Mouse (Mus musculus) gastrocnemius, postnatal 4 days (tissue): ENCODE measurements around the gene Dis3. TPM values are rescaled to one million over a fixed set of nuclear protein-coding genes. Genes with fewer than 3 reads are reported as not detected.
"Not testable (repeated sequence)": the region's sequence is repeated elsewhere in the genome, so short reads cannot be mapped to it uniquely, and the experiment has no call there.

Source experiments
- DNase-seq, 2 experiments: peaks; one replicate each; pipeline ENCODE4 v3.0.0; 2021 to 2022; ENCODE audit warnings: low spot score in 2 of 2, mixed read lengths in 2 of 2
- total RNA-seq, 2 experiments: library from RNA; stranded (reverse); gene quantifications; 2 replicates each; pipeline ENCODE4 v1.2.3; 2021

The Dis3 gene
- total RNA-seq, 2 experiments from 2014 or later, result 25.8 to 26.4 TPM

DNA sequence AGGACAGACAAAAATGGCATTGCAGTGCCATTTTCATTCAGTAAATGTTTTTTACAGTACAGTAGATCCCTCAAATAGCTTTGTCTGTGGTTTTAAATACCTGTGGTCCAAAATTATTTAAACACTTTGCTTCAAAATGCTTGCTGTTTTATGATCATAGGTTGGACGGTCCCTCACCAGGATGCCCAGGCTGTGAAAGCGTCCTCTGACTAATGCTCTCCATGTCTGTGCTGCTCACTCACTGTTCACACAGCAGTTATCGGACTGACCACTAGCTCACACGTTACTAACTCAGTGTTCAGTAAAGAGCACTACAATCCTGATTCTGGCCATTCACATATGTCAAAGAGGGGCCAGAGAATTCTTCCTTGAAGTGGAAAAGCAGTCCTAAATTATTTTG lies 28.4 kb downstream of the Dis3 start:
- no peak for DNase-seq

DNA sequence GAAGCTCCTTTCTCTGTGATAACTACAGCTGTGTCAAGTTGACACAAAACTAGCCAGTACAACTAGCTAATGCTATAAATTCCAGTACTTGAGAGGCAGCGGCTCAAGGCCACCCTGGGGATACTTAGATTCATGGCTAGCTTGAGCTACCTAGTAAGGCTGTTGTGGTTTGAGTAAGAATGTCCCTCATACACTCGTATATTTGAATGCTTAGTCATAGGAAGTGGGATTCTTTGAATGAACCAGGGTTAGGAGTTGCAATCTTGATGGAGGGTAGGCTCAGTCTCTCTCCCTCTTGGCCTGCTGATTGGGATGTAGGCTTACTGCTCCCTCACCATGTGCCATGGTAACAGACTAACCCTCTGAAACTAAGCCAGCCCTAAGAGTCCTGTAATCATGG lies 36.5 kb downstream of the Dis3 start:
- no peak for DNase-seq

DNA sequence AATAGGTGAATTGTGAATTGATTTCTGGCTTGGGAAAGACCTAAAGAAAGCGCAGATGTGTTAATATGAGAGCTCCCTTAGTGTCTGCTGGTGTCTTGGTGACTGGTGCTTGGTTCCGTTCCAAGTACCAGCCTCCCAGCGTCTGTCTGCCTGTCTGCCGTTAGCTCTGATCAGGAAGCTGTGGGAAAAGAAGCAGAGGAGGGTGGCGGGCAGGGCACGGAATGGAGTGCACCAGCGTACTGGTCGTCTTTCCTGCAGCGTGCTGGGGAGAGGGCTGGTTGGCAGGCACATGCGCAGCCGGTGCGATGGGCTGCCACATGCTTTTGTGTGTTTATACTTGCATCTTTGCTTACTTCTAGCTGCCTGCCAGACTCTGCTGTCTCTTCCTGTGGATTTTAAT lies 39.0 kb downstream of the Dis3 start:
- no peak for DNase-seq

DNA sequence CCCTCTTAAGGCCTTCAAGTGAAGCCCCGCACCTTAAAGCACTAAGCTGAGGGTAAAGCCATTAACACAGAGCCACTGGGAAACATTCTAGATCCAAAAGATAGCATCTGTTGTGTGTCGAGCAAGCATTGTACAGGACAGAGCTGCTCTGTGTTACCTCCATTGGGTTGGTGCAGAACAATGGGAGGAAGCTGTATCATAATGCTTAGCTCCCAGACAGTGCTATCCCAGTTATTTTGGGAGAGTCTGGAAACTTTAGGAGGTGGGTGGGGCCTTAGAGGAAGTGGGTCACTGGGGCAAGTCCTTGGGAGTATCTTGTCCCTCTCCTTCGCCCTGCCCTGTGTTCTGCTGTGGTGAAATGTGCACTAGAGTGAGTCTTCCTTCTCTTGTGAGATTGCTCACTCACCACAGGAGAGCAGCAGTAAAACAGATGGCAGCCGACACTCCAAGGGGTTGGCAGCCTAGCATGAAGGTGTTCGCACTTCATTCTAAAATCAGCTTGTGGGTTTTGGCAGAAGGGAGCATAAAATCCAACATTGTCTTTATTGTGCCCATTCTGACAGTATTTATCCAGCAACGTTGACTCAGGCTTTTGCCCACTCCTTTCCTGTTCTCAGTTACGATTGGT lies 40.5 kb downstream of the Dis3 start:
- DNase-seq, result no peak

DNA sequence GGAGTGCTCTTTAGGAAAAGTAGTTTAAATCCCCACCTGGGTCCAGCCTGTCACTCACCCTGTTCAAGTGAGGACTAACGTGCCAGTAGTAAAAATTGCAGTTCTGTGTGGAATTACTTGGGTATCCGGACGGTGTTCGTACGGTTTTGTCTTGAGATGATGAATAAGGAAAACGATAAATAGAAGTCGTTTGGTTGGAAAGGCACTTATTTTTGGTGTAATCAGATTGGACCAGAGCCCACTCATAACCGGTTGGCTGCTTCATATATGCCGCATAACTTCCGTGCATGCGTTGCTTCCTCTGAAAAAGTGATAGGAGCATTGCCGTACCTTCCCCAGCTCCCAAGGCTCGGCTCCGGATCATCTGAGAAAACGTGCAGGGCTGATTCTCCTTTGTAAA lies 52.8 kb downstream of the Dis3 start:
- no peak for DNase-seq

DNA sequence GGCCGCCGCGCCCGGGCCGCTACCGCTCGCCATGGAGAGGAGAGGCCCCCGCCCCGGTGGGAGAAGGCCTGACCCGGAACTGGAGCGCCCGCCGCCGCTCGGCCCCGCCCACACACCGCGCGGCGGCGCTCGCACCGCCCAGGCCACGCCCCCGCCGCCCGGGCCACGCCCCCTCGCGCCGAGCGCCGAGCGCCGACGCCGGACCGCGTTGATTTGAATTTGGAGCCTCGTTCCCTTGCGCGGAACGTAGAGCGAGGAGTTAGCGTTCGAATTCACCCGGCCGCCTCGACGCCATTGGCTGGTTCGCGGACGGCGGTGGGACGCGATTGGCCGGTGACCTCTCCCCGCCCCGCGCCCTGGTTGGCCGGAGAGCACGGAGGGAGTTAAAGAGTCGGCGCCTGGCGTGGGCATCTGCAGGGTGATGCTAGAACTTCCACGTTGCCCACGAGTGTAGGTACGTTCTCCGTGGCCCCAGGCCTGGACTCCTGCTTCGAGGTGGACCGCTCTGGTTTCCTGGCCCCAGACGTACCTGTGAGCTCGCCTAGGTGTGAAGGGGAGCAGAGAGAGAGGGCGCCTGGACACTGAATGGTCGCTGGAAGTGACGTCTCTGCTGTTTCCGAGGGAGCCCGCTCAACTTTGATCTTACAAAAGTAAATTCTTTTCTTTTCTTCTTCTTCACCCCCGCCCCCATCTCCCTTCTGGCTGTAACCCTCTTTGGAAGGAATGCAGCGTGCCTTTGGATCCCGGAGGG lies 53.4 kb downstream of the Dis3 start, which contains the start of the genes Mzt1 and Bora:
Gene Mzt1, minus strand, starts transcription at position 104 of the 751 bp plus-strand sequence.
Gene Bora, plus strand, starts transcription at position 192 of the 751 bp plus-strand sequence.
- peak; percentile 85 to 90 for DNase-seq

DNA sequence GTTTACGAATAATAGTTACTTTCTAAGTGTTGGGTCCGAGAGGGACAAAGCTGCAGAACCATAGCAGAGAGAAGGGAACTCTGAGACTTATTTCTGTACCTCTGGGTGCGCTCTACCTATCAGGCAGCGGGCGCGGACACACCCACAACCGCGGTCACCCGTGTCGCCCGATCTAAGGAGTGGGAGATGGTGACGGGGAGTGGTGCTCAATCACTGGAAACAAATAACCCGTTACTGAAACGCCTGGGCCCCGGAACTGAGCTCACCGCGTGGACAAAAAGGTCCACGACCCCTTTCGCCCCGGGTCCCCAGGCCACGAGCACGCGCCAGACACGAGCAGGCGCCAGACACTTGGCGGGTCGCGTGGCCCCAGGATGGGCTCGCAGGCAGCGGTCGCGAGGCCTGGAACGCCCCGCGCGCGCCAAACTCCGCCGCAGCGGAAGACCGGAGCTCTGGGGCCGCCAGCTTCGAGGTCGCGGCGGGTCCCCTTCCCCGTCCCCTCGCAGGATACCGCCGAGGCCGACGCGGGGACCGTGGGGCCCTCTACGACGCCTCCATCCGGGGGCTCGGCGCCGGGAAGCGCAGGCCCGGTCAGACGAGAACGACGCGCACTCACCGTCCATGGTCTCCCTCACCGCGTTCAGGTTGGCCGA lies 54.1 kb downstream of the Dis3 start:
- DNase-seq, result peak in 1 of 2 experiments; percentile 19

- no peak for DNase-seq
These were observed 54.9 kb downstream of the Dis3 start for GRCm38 (mm10) chr14:99044718-99045117.

DNA sequence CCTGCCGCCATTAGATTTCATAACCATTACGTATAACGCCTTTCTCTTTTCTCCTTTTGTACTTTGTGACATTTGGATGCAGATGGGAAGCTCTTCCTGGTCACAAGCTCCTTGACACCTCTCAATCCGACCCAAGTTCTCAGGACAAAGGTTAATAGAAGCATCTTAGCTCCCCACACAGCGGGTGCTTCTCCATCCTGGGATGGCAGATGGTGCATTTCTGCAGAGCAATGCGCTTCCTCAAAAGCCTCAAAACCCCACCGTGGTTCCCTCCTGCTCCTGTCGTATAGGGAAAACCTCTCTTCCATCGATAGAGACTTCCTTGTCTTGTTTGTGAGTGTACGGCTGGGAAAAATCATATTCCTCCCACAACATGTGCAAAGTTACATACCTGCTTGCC lies 55.5 kb downstream of the Dis3 start:
- no peak for DNase-seq

DNA sequence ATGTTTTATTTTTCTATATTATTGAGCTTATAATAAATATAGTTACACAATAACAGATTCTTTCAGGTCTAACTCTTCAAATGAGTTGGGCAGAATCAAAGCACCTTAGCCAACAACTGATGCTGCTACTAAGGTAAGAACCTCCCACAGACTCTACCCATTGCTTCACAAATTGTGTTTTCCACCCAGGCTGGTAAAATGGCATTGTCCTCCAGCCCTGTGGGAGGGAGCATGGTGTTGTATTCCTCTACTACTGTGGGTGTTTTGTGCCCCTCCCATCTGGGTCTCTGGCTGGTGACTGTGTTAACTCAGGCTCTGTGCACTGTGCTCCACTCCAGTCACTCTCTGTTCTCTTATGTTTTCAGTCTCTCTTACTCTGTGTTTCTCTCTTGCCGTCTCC lies 56.1 kb downstream of the Dis3 start:
- DNase-seq, result no peak

DNA sequence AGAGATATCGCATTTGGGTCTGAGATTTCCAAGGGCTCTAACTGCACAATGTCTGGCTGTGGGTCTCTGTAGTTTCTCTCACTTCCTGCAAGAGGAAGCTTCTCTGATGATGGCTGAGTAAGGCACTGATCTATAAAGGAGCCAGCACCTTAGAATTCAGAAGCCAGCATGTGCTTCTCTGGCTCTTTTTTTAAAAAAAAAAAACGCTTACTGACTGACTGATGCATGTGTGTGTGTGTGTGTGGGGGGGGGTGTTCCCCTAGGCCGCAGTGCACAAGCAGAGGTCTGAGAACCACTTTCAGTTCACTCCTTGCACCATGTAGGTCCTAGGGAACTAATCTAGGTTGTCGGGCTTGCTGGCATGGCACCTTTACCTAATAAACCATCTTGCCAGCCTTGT lies 58.2 kb downstream of the Dis3 start:
- DNase-seq, result no peak

GRCm38 (mm10) chr14:99039308-99039707 lies 60.3 kb downstream of the Dis3 start:
- DNase-seq, result not testable (repeated sequence)

DNA sequence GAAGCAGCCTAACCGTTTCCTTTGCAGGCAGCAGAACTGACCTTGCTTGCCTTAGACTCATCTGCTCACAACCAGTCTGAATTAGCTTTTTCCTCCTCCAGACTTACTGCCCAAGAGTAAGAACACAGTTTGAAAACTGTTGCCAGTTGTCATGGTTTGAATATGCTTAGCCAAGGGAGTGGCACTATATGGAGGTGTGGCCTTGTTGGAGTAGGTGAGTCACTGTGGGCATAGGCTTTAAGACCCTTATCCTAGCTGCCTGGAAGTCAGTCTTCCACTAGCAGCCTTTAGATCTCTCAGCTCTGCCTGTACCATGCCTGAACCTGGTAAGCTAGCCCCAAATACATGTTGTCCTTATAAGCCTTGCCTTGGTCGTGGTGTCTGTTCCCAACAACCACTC lies 61.9 kb downstream of the Dis3 start:
- DNase-seq, result no peak

DNA sequence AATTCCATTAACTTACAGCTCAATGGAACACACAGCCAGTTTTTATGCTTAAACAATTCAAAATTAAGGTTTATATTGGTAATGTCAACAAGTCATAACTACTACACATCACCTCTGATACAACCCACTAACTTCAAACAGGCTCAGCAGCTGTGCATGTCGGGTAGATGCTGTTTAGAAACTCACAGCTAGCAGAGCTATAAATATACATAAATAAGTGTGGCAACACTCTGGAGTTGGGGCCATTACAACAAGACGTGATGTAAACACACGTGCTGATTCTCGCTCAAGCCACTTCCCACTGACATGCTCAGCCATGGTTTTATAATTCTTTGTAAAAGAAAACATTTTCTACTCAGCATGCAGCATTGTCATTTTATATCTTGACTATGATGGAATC lies 63.5 kb downstream of the Dis3 start:
- no peak for DNase-seq

GRCm38 (mm10) chr14:99034851-99035250 lies 64.7 kb downstream of the Dis3 start:
- not testable (repeated sequence) for DNase-seq

DNA sequence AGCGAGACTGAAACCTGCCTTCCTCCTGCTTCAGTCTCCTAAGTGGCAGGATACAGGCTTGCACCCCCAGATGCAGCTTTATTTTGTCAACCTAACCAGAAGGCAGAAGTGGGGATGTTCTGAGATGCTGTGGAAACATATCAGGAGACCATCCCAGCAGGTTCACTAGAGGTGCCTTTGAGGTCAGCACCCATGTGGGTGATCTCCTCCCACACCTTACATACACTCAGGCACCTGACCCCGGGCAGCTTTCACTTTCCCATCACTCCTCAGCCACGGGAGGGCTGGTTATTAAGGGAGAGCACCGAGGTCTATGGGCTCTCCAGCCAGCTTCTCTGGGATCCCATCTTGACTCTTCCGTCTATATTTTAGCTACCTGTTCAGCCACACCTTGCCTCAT lies 67.0 kb downstream of the Dis3 start:
- DNase-seq, result no peak

- DNase-seq, result no peak
These were observed 68.2 kb downstream of the Dis3 start for GRCm38 (mm10) chr14:99031337-99031873.

DNA sequence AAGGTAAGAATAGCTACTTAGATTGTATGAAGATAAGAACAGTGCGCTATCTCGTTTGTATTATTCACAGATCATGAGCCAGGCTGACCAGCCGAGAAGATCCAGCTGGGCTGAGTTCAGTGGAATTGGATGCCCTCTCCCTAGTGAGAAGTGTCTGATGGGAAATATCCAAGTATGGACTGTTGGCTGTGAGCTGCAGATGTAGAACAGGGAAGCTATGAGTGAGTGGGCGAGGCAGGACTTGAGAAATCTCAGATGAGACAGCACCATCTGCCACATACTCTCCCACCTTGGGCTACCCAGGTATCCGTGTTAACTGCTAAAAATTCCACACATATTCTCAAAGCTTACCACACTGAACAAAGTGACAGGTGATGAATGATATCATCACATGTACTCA lies 69.6 kb downstream of the Dis3 start:
- DNase-seq, result no peak
